Mouse (Mus musculus) embryonic facial prominence, embryonic 12.5 days (tissue): ENCODE results near the gene Lhx5. TPM values are rescaled to one million over a fixed set of nuclear protein-coding genes. Genes with fewer than 3 reads are reported as not detected.

Experiments used
- ATAC-seq: fragments of 200-750 bp; cut with Nextera tagmentation; 2 replicates; pipeline ENCODE4 v1.8.0; 2017; ENCODE audit not compliant: insufficient number of reproducible peaks, insufficient read depth, low FRiP score, low TSS enrichment
- H3K27ac ChIP-seq: fragments of 300-500 bp; sonication (generic); 2 replicates; pipeline ENCODE4 v1.5.1; 2016; ENCODE audit warnings: mild to moderate bottlenecking
- H3K27me3 ChIP-seq: fragments of 300-500 bp; sonication (generic); 2 replicates; pipeline ENCODE4 v1.6.1; 2016; ENCODE audit warnings: mild to moderate bottlenecking, moderate library complexity
- H3K36me3 ChIP-seq: fragments of 300-500 bp; sonication (generic); 2 replicates; pipeline ENCODE4 v1.6.1; 2016; ENCODE audit warnings: mild to moderate bottlenecking
- H3K4me1 ChIP-seq: fragments of 300-500 bp; sonication (generic); 2 replicates; pipeline ENCODE4 v1.6.1; 2016
- H3K4me2 ChIP-seq: fragments of 300-500 bp; sonication (generic); replicated peaks from 2 replicates; pipeline ENCODE4 v1.6.1; 2016; ENCODE audit warnings: mild to moderate bottlenecking, moderate library complexity
- H3K4me3 ChIP-seq: fragments of 300-500 bp; sonication (generic); 2 replicates; pipeline ENCODE4 v1.5.1; 2016; ENCODE audit warnings: mild to moderate bottlenecking
- H3K9ac ChIP-seq: fragments of 300-500 bp; sonication (generic); 2 replicates; pipeline ENCODE4 v1.6.1; 2016; ENCODE audit warnings: mild to moderate bottlenecking, moderate library complexity
- H3K9me3 ChIP-seq: fragments of 300-500 bp; sonication (generic); 2 replicates; pipeline ENCODE4 v1.6.1; 2016; ENCODE audit warnings: mild to moderate bottlenecking, moderate library complexity
- whole genome bisulfite sequencing: fragments of 180-500 bp; shearing (Covaris S2); methylation state at CpG from one replicate; pipeline ENCODE4 v1.1.7; 2016; 5-methylcytosine and 5-hydroxymethylcytosine counted together
- polyA plus RNA-seq: library from polyadenylated mRNA; unstranded; fragments of >200 nt; fragmentation: Nextera tagmentation; extraction: Ambion mirVana; gene quantifications from 2 replicates; pipeline ENCODE4 v1.2.1, GENCODE M21; 2016

Lhx5 gene
- polyA plus RNA-seq, 1 experiment from 2014 or later: 0.96 TPM

DNA sequence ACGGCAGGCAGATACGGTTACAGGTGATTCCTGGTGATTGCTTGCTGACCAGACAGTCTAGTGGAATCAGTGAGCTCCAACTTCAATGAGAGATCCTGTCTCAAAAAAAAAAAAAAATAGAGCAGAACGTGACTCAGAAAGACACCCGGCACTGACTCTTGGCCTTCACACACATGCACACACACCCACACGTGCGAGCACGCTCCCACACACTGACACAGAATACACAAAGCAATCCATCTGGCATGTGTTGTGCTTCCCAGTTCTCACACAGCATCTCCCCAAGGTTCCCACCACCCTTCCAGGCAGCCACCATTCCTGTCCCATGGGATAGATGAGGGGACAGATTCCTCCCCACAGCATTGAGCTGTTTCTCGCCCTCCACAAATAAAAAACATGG is 11.4 kb upstream of the Lhx5 start:
- H3K27me3 ChIP-seq: peaks cover 73% of the 10 kb centered on the region
- no peak overlapping the region for H3K27ac ChIP-seq
- no peak overlapping the region for H3K9ac ChIP-seq
- ATAC-seq: no peak
- H3K9me3 ChIP-seq: no peaks in the 10 kb centered on the region
- H3K4me2 ChIP-seq: no peak overlapping the region
- no peaks in the 10 kb centered on the region for H3K36me3 ChIP-seq
- H3K4me1 ChIP-seq: no peaks in the 10 kb centered on the region
- 81% methylated on average over 8 of the region's 8 CpGs for WGBS
- no peak overlapping the region for H3K4me3 ChIP-seq

DNA sequence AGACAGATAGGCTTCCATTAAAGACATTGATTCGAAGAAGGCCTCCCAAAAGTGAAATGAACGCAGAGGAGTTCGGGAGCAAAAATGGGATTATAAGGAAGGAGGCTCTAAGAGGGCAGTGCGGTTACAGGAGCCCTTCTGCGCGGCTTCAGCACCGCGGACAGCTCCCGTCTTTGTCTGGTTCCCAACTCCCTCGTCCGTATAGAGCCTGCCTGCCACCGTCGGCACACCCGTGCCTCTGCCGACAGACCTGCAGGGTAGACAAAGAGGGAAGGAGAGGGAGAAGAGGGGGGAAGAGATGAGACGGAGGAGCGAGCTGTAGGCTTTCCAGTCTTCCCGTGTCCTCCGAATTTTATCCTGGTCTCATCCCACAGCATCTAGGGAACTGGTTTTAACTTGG is 7.5 kb upstream of the Lhx5 start:
- H3K27me3 ChIP-seq: peaks cover 89% of the 10 kb centered on the region
- no peaks in the 10 kb centered on the region for H3K9me3 ChIP-seq
- WGBS: under 1% methylated on average over 19 of the region's 19 CpGs
- H3K9ac ChIP-seq: no peak overlapping the region
- ATAC-seq: no peak
- H3K36me3 ChIP-seq: no peaks in the 10 kb centered on the region
- H3K4me1 ChIP-seq: peaks cover 2% of the 10 kb centered on the region; the same call in 1 of the 2 replicates
- no peak overlapping the region for H3K4me3 ChIP-seq
- no peak overlapping the region for H3K27ac ChIP-seq
- H3K4me2 ChIP-seq: no peak overlapping the region

DNA sequence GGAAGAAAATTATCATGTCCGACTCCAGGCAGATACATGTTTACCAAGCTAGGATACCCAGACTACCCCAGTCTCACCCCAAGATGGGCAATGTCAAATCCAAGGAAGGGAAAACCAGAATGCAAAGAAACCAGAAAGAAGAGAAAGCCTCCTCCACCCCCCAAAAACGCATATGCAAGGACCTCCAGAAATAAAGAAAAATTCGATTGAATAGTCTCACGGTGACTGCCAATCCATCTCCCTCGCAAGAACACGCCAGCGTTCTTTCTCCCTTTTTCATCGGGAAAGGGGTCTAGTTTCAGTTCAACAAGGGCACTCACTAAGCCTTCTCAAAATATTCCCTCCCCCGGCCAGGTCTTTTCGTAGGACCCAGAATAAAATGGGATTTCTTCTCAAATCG is 6.8 kb upstream of the Lhx5 start:
- WGBS: under 1% methylated on average over 11 of the region's 11 CpGs
- peaks cover 2% of the 10 kb centered on the region; the same call in 1 of the 2 replicates for H3K4me1 ChIP-seq
- no peaks in the 10 kb centered on the region for H3K9me3 ChIP-seq
- H3K4me2 ChIP-seq: no peak overlapping the region
- no peak overlapping the region for H3K9ac ChIP-seq
- ATAC-seq: no peak
- peaks cover 96% of the 10 kb centered on the region for H3K27me3 ChIP-seq
- H3K36me3 ChIP-seq: no peaks in the 10 kb centered on the region
- H3K27ac ChIP-seq: no peak overlapping the region
- no peak overlapping the region for H3K4me3 ChIP-seq

DNA sequence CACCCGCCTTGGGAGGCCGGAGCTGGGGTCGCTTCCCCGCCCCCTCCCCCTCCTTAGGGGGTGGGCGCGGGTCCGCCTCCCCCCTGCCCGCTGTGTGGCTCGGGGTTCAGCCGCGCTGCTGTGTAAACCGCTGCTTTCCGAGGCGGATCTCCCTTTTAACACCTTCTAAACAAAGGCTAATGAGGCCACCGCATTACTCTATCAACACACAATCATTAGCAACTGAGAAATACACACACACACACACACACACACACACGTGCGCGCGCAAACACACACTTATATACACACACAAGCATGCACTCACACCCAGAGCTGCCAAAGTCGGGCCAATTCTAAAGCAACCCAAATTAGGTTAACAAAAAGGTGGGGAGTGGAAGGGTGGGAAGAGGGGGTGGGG is 5.8 kb upstream of the Lhx5 start:
- ATAC-seq: no peak
- 2% methylated on average over 19 of the region's 20 CpGs for WGBS
- no peak overlapping the region for H3K4me3 ChIP-seq
- no peaks in the 10 kb centered on the region for H3K9me3 ChIP-seq
- peaks cover 2% of the 10 kb centered on the region; the same call in 1 of the 2 replicates for H3K4me1 ChIP-seq
- no peak overlapping the region for H3K27ac ChIP-seq
- H3K36me3 ChIP-seq: no peaks in the 10 kb centered on the region
- no peak overlapping the region for H3K9ac ChIP-seq
- no peak overlapping the region for H3K4me2 ChIP-seq
- H3K27me3 ChIP-seq: peaks cover 98% of the 10 kb centered on the region

DNA sequence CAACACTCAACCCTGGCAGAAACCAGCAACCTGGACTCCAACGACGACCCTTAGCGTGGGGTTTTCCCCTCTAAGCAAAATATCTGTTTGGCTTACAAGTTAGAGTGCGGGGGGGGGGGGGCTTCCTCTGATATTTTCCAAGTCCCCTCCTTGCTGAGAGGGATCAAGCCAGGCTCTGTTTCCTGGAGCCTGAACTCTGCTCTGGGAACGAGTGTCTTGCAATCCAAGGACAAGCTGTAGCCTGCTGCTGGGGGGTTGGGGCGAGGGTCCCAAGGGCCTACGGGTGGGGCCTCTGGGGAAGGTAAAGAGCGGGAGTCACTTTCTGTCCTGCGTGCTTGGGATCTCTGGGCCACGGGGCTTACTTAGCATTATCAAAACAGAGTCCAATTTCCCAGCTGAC is 4.9 kb upstream of the Lhx5 start:
- WGBS: under 1% methylated on average over 10 of the region's 10 CpGs
- peaks cover 2% of the 10 kb centered on the region; the same call in 1 of the 2 replicates for H3K4me1 ChIP-seq
- no peak overlapping the region for H3K4me3 ChIP-seq
- ATAC-seq: no peak
- H3K9ac ChIP-seq: no peak overlapping the region
- no peak overlapping the region for H3K27ac ChIP-seq
- peaks cover 99% of the 10 kb centered on the region for H3K27me3 ChIP-seq
- H3K9me3 ChIP-seq: no peaks in the 10 kb centered on the region
- no peak overlapping the region for H3K4me2 ChIP-seq
- no peaks in the 10 kb centered on the region for H3K36me3 ChIP-seq

DNA sequence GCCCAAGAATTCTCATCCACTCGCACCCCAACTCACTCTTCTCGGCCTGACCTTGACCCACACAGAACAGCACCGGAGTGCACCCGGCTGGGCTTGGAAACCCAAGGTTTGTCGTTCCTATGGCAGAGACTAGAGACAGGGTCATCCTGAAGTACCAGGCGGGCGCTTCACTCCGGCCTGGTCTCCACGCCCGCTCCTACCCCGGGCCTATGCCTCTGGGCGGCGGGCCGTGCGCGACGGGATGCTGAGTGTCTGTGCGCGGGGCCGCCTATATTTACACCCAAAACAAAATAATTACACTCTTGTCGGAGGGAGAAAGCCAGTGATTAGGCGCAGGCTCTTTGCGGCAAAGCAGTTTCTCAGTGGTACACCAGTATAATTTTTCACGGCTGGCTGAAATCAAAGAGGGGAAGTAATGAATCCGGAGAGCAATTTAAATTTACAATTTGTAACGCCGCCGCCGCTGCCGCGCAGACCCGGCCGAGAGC is 4.0 kb upstream of the Lhx5 start:
- no peaks in the 10 kb centered on the region for H3K9me3 ChIP-seq
- ATAC-seq: no peak
- H3K27ac ChIP-seq: no peak overlapping the region
- under 1% methylated on average over 33 of the region's 33 CpGs for WGBS
- no peaks in the 10 kb centered on the region for H3K36me3 ChIP-seq
- peaks cover 8% of the 10 kb centered on the region; the same call in 1 of the 2 replicates for H3K4me1 ChIP-seq
- peaks cover 99% of the 10 kb centered on the region for H3K27me3 ChIP-seq
- H3K4me2 ChIP-seq: no peak overlapping the region
- H3K4me3 ChIP-seq: no peak overlapping the region
- H3K9ac ChIP-seq: no peak overlapping the region

DNA sequence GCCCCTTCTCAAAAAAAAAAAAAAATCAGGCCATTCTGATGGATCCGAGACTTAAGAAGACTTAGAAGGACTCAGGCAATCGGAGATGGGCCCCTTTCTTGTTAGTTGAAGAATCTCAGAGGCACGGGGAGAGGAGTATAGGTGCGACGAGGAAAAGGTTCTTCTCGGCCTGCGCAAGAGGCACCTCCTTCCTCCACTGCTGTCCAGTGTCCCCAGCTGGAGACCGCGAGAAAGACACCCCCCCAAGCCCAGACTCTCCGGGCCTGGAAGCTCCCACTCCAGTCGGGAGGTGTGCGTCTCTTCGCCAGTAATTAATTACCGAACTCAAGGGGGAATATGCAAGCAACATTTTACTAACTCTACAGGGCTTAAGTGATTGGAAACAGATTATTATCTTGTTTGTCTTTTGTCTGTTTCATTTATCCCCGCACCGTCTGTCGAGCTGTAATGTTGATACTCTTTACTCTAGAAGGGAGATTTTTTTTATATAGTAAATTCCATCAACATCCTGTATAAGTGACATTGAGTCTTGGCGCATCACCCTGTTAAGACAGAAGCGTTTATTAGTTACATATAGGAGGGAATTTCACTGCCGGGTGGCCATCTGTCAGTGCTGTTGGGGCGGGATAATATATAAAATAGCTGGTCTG is 3.2 kb upstream of the Lhx5 start:
- no peak overlapping the region for H3K27ac ChIP-seq
- H3K9me3 ChIP-seq: no peaks in the 10 kb centered on the region
- ATAC-seq: no peak
- H3K36me3 ChIP-seq: no peaks in the 10 kb centered on the region
- H3K27me3 ChIP-seq: peaks cover 98% of the 10 kb centered on the region
- peaks cover 8% of the 10 kb centered on the region; the same call in 1 of the 2 replicates for H3K4me1 ChIP-seq
- H3K4me2 ChIP-seq: no peak overlapping the region
- H3K4me3 ChIP-seq: no peak overlapping the region
- H3K9ac ChIP-seq: no peak overlapping the region
- 1% methylated on average over 21 of the region's 21 CpGs for WGBS

DNA sequence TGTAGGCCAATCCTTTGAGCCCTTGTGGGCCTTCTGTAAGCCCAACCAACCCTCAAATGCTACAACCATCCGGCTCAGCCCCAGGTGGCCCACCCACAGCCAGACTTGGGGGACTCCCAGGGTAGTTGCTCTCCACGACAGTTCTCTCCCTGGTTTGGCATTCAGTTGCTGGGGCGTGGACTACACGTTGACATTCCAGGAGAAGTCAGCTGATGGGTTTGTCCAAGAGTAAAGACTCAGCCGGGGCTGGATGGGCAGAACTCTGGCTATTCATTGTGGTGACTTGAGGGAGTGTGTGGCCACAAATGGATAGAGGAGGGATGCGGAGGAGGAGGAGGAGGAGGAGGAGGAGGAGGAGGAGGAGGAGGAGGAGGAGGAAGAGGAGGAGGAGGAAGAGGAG is 2.5 kb upstream of the Lhx5 start:
- Histone ChIP-seq H3K27me3 (peaks cover 98% of the 10 kb centered on the region), H3K27ac (no peak overlapping the region), H3K4me2 (no peak overlapping the region), H3K4me1 (peaks cover 8% of the 10 kb centered on the region; the same call in 1 of the 2 replicates), H3K9ac (no peak overlapping the region), H3K4me3 (no peak overlapping the region), H3K9me3 (no peaks in the 10 kb centered on the region), H3K36me3 (no peaks in the 10 kb centered on the region)
- 3% methylated on average over 5 of the region's 6 CpGs for WGBS
- no peak for ATAC-seq

DNA sequence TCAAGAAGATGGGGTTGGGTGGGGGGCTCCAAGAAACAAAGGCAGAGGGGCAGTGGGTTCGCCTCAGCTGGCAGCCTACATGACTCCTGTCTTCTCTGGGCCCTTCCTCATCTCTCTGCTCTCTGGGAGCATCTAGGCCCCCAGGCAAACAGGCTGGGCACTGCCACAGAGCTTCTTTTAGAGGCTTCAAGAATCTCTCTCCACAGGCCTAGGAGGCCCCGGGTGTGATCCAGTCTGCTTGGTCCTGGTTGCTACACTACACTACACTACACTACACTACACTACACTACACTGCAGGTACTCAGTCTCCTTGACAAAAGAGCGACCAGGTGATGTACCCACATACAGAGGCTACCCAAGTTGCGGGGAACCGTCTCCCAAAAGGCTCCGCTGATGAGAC is 1.8 kb upstream of the Lhx5 start:
- WGBS: 5% methylated on average over 6 of the region's 6 CpGs
- no peak overlapping the region for H3K4me2 ChIP-seq

DNA sequence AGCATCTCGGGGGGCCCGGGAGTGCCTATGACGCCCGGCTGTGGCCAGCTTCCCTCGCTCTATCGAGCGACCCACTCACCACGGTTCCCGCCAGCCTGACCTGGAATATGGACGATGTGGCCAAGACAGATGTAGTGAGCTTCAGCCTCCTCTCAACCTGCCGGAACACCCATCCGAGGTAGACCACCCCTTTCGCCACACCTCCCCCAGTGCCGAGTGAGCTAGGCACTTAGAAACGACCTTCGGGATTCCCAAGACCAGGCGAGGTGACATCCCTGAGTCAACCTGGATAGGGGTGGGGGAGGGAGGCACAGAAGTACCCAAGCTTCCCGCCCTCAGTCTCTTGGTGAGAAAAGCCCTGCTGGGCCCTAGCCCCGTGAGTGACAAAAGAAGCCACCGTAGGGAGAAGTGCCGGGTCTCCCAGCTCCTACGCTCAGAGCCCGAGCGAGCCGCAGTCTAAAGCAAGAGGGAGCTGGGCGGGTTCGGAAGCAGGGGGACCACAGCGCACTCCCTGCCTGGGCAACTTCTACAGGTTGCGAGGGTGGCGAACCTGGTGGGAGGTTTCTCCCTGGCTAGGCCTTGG is 407 bp upstream of the Lhx5 start:
- Histone ChIP-seq H3K4me1 (peaks cover 11% of the 10 kb centered on the region; the same call in 1 of the 2 replicates), H3K36me3 (no peaks in the 10 kb centered on the region), H3K27ac (no peak overlapping the region), H3K4me2 (no peak overlapping the region), H3K4me3 (no peak overlapping the region), H3K9ac (no peak overlapping the region), H3K9me3 (no peaks in the 10 kb centered on the region), H3K27me3 (peaks cover 98% of the 10 kb centered on the region)
- ATAC-seq: no peak
- under 1% methylated on average over 30 of the region's 30 CpGs for WGBS

More for the DNA sequence above, 1.8 kb upstream of the Lhx5 start:
- ATAC-seq: no peak
- Histone ChIP-seq H3K27ac (no peak overlapping the region), H3K9me3 (no peaks in the 10 kb centered on the region), H3K36me3 (no peaks in the 10 kb centered on the region), H3K27me3 (peaks cover 98% of the 10 kb centered on the region), H3K4me1 (peaks cover 8% of the 10 kb centered on the region; the same call in 1 of the 2 replicates), H3K9ac (no peak overlapping the region), H3K4me3 (no peak overlapping the region)

DNA sequence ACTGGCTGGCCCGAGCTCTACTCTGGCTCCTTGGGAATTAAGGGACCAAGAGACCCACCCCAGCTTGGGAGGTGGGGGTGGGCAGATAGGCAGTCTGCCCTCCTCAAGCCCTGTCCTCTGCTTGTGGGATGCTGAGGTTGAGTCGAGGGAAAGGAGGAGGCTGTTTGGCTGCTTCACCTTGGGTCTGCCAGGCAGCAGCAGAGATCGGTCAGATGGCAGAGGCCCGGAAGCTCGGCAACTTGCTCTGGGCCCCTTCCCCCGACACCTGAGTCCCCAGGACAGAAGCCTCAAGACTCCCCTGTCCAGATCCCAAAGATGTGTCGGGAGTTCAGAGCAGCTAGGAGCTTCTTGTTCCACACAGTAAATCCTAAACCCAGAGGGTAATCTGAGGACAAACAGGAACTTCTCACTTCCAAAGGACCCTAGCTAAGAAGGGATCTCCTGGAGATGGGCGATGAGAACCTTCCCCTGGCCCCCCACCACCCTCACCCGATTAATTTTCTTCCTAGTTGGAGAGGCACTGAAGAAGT is 1.1 kb downstream of the Lhx5 start:
- no peak overlapping the region for H3K9ac ChIP-seq
- peaks cover 98% of the 10 kb centered on the region for H3K27me3 ChIP-seq
- H3K27ac ChIP-seq: no peak overlapping the region
- peaks cover 12% of the 10 kb centered on the region; the same call in 1 of the 2 replicates for H3K4me1 ChIP-seq
- no peak overlapping the region for H3K4me2 ChIP-seq
- ATAC-seq: no peak
- H3K4me3 ChIP-seq: no peak overlapping the region
- no peaks in the 10 kb centered on the region for H3K36me3 ChIP-seq
- H3K9me3 ChIP-seq: no peaks in the 10 kb centered on the region
- WGBS: 2% methylated on average over 9 of the region's 9 CpGs
